Mouse (Mus musculus) small intestine, adult 2 months (tissue): ENCODE data around the gene Enpp1. TPM values are rescaled to one million over a fixed set of nuclear protein-coding genes. Genes with fewer than 3 reads are reported as not detected.
A peak's percentile ranks its signal among the peaks of the same experiment; 100 is the strongest.

Experiments
- H3K27ac ChIP-seq: fragments of 200-500 bp; 2 replicates; pipeline ENCODE4 v1.5.1; 2012; ENCODE audit warnings: low read depth, low read length, control low read depth, inconsistent platforms; ENCODE audit not compliant: insufficient read depth
- H3K27me3 ChIP-seq: fragments of 200-500 bp; 2 replicates; pipeline ENCODE4 v1.6.1; 2012; ENCODE audit warnings: mild to moderate bottlenecking, moderate library complexity, low read length, inconsistent platforms; ENCODE audit not compliant: control insufficient read depth, insufficient read depth
- H3K36me3 ChIP-seq: fragments of 200-500 bp; 2 replicates; pipeline ENCODE4 v1.6.1; 2012; ENCODE audit warnings: mild to moderate bottlenecking, low read length, control low read depth, inconsistent platforms; ENCODE audit not compliant: control insufficient read depth, insufficient read depth
- H3K4me1 ChIP-seq: fragments of 200-500 bp; 2 replicates; pipeline ENCODE4 v1.6.1; 2012; ENCODE audit warnings: low read length, inconsistent platforms, mixed read lengths; ENCODE audit not compliant: control insufficient read depth, insufficient read depth, insufficient read length
- H3K4me3 ChIP-seq: fragments of 200-500 bp; 2 replicates; pipeline ENCODE4 v1.5.1; 2012; ENCODE audit warnings: low read depth, mild to moderate bottlenecking, control low read depth, inconsistent platforms, low read length, moderate library complexity
- CTCF ChIP-seq: fragments of 200-500 bp; IDR thresholded peaks from 2 replicates; pipeline ENCODE4 v1.5.1; 2012; ENCODE audit warnings: low read depth, mild to moderate bottlenecking, control low read depth, inconsistent platforms, low read length, moderate library complexity, mixed read lengths; ENCODE audit not compliant: insufficient replicate concordance, insufficient read length; ENCODE audit errors: extremely low read depth
- POLR2A ChIP-seq: fragments of 200-500 bp; IDR thresholded peaks from 2 replicates; pipeline ENCODE4 v1.6.1; 2012; ENCODE audit warnings: low read depth, mild to moderate bottlenecking, control low read depth, inconsistent platforms, low read length, moderate library complexity
- WGBS: fragments of 180-500 bp; shearing (Covaris S2); methylation state at CpG from one replicate; pipeline ENCODE4 v1.1.7; 2018; 5-methylcytosine and 5-hydroxymethylcytosine counted together
- polyA plus RNA-seq: library from polyadenylated mRNA; depleted of rRNA; stranded (reverse); fragments of >200 nt; gene quantifications from 2 replicates; pipeline ENCODE4 v1.2.3, GENCODE M21; 2012

The Enpp1 gene
- polyA plus RNA-seq, 1 experiment = 2.2 TPM

DNA sequence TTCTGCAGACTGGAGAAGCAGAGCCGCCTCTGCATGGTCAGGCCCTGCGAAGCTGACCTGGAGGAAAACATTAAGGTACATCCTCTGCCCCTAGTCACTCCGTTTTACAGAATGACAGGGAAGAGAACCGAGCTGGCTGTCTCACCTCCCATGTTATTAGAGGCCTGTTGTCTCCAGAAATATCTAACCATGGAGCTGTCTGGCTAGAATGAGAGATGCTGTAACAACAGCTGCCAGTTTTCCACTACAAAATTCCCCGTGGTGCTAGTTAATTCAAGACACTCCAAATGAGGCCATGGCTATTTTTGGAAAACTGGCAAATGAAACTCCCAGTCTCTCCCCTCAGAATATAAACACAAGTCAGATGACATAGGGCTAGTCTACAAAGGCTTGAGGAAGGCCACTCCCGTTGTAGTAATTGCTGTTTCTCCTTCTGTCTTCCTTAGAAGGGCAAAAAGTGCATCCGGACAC is 115.1 kb downstream of the Enpp1 start:
- peaks cover 5% of the 10 kb centered on the region for H3K4me1 ChIP-seq
- TF ChIP-seq POLR2A (no peak), CTCF (no peak)
- peak overlapping the region; percentile 72 for H3K4me3 ChIP-seq
- H3K27ac ChIP-seq = peak overlapping the region; percentile 42
- 74% methylated on average over 7 of the region's 7 CpGs for WGBS
- H3K27me3 ChIP-seq = peaks cover 4% of the 10 kb centered on the region; the same call in 1 of the 2 replicates
- H3K36me3 ChIP-seq = no peaks in the 10 kb centered on the region

DNA sequence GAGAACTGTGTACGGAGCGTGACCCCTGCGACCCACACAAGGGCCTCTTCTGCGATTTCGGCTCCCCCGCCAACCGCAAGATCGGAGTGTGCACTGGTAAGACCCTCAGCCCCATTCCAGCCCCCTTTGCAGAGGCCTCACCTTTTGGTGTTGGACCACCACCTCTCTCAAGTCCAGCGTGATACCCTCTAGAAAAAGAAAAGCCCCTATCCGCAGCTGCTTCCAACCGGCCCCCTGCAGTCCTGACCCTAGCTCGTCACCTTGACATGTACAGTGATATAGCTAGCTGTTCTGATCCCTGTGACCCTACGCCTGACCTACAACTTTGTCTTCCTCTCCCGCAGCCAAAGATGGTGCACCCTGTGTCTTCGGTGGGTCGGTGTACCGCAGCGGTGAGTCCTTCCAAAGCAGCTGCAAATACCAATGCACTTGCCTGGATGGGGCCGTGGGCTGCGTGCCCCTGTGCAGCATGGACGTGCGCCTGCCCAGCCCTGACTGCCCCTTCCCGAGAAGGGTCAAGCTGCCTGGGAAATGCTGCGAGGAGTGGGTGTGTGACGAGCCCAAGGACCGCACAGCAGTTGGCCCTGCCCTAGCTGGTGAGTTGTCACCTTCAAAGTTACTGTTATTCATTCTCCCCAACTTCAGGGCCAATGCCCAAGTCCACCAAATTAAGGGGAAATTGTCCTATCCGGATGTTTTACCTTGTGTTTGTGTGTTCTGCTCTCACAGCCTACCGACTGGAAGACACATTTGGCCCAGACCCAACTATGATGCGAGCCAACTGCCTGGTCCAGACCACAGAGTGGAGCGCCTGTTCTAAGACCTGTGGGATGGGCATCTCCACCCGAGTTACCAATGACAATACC is 115.7 kb downstream of the Enpp1 start:
- Histone ChIP-seq H3K4me1 (peaks cover 5% of the 10 kb centered on the region), H3K36me3 (no peaks in the 10 kb centered on the region), H3K4me3 (peak overlapping the region; percentile 72), H3K27ac (peak overlapping the region; percentile 42), H3K27me3 (peaks cover 4% of the 10 kb centered on the region; the same call in 1 of the 2 replicates)
- WGBS = 50% methylated on average over 31 of the region's 31 CpGs
- TF ChIP-seq CTCF (no peak), POLR2A (no peak)

DNA sequence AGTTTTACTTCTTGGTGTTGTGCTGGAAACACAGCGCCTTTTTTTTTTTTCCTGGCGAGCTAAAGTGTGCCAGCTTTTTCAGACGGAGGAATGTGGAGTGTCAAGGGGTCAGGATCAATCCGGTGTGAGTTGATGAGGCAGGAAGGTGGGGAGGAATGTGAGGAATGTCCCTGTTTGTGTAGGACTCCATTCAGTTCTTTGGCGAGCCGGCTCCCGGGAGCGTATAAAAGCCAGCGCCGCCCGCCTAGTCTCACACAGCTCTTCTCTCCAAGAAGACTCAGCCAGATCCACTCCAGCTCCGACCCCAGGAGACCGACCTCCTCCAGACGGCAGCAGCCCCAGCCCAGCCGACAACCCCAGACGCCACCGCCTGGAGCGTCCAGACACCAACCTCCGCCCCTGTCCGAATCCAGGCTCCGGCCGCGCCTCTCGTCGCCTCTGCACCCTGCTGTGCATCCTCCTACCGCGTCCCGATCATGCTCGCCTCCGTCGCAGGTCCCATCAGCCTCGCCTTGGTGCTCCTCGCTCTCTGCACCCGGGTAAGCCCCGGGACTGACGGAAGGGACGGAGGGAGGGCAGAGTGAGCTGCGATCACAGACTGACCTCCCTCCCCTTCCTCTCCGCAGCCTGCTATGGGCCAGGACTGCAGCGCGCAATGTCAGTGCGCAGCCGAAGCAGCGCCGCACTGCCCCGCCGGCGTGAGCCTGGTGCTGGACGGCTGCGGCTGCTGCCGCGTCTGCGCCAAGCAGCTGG is 116.5 kb downstream of the Enpp1 start, which contains the start of gene Ccn2:
Gene Ccn2, plus strand, starts transcription at position 193 of the 753 bp plus-strand sequence.
- H3K27ac ChIP-seq = peak within 1 kb of the TSS; percentile 42
- no peak for TF ChIP-seq CTCF
- peak; percentile 41 for TF ChIP-seq POLR2A
- H3K4me1 ChIP-seq = peaks cover 5% of the 10 kb centered on the region
- WGBS = 1% methylated on average over 53 of the region's 53 CpGs
- H3K27me3 ChIP-seq = peaks cover 4% of the 10 kb centered on the region; the same call in 1 of the 2 replicates
- no peaks in the 10 kb centered on the region for H3K36me3 ChIP-seq
- peak within 1 kb of the TSS; percentile 72 for H3K4me3 ChIP-seq

DNA sequence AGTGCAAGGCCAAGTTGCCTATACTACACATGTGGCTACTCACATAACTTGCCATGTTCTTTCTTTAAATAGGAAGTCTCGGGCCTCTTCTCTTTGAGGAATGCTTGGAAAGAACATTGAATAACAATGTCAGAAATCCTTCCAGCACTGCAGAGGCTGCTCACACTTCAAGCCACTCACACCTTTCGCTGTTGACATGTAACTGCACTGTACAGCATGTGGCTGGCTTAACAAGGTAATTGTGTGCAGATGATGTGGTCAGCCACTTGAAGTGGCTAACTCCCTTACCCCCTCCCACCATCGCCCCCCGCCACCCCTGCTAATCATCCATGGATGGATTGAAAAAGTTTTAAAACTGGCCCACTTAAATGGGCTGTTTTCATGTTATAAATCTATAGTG is 118.4 kb downstream of the Enpp1 start:
- no peak for TF ChIP-seq POLR2A
- TF ChIP-seq CTCF = no peak
- no peak overlapping the region for H3K27ac ChIP-seq

DNA sequence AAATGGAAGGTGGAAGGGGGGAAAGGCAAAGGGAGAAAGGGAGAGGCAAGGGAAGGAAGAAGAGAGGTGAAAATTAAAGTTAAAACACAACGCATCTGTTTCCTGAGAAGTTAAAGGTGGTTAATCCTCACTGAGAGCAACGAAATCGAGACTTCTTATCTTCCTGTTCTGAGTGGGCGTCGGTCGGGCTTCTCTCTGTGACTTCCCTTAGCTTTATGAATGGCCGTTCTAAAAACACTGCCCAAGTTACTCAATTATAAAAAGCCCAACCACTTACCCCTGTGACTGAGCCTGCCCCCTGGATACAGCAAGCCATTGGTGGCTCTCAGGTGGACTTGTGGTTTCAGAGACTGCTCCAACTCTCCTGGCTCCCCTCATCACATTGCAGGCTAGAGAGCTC is 119.0 kb downstream of the Enpp1 start:
- WGBS = 41% methylated on average over 7 of the region's 7 CpGs
- H3K36me3 ChIP-seq = no peaks in the 10 kb centered on the region
- TF ChIP-seq POLR2A = no peak
- TF ChIP-seq CTCF = no peak
- H3K27me3 ChIP-seq = peaks cover 4% of the 10 kb centered on the region; the same call in 1 of the 2 replicates
- H3K4me1 ChIP-seq = peaks cover 5% of the 10 kb centered on the region
- no peak overlapping the region for H3K4me3 ChIP-seq
- no peak overlapping the region for H3K27ac ChIP-seq

More for the DNA sequence above, 118.4 kb downstream of the Enpp1 start:
- Histone ChIP-seq H3K36me3 (no peaks in the 10 kb centered on the region), H3K27me3 (peaks cover 4% of the 10 kb centered on the region; the same call in 1 of the 2 replicates), H3K4me3 (no peak overlapping the region), H3K4me1 (peaks cover 5% of the 10 kb centered on the region)
- 87% methylated on average over 4 of the region's 4 CpGs for WGBS

- Histone ChIP-seq H3K4me1 (peaks cover 5% of the 10 kb centered on the region), H3K4me3 (no peak overlapping the region), H3K27ac (no peak overlapping the region), H3K36me3 (no peaks in the 10 kb centered on the region), H3K27me3 (peaks cover 4% of the 10 kb centered on the region; the same call in 1 of the 2 replicates)
- TF ChIP-seq POLR2A = no peak
- TF ChIP-seq CTCF = no peak
- WGBS = 12% methylated on average over 2 of the region's 2 CpGs
Observed at GRCm38 (mm10) chr10:24592318-24592717, 119.6 kb downstream of the Enpp1 start.
